Mouse (Mus musculus) adrenal gland, adult 8-10 months (tissue): Measurements from ENCODE around the gene Nupr1. TPM values are rescaled to one million over a fixed set of nuclear protein-coding genes. Genes with fewer than 3 reads are reported as not detected.
A peak's percentile ranks its signal among the peaks of the same experiment; 100 is the strongest.

Source experiments
- DNase-seq: peaks from one replicate; pipeline ENCODE4 v3.0.0; 2022
- total RNA-seq, 4 experiments: library from RNA; stranded (reverse); gene quantifications; 2 replicates each; pipeline ENCODE4 v1.2.4; 2022

Nupr1 gene
- total RNA-seq, result 10 to 100 TPM in 2 of 4 experiments, 1 to 10 TPM in 2; 7.9 to 17.5 (median 10.3) TPM

DNA sequence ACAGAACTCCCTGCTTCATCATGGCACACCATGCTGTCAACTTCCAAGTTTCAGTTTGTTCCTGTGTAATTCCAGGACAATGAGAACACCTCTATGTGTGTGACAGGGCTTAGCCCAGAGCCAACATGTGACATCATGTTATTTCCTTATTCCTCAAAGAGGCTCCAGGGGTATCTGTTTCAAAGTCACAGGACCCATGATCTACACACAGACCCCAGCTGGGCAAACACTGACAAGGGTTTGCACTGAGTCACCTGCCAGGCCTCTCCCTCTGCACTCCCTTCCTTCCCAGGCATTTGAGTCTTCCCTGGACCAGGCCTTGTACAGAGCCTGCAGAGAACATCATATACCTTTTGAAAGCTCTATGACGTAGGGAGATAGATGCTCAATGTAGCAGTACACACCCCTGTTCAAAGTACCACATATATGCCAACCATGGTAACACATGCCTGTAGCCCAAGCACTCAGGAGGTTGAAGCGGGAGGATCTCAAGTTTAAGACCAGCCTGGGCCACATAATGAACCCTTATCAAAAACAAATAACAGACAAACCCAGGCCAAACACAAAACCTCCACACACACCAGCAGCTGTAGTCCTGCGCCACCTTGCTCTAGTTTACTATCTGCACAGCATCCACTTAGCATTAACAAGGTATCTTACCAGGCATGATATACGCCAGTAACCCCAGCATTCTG, at the start of gene Nupr1:
Gene Nupr1, minus strand, starts transcription at position 38 of the 695 bp plus-strand sequence.
- DNase-seq, result no peak

DNA sequence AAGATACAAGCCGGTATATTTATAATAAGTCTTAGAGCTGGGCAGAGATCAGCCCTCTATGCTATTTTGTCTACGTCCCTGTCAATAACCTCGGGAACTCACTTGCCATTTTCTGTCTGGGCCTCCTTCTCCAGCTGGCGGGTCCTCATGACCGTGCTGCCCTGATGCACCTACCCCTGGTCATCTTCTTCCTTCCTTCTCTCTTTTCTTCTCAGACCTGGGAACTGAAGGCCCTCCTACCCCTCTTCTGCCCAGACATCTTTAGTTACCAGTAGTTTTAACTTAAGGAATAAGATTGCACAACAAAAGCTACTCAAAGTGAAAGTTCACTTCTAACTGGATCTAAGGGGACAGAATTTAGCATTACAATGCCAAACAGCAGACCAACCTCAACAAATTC, 49.0 kb upstream of the Nupr1 start:
- no peak for DNase-seq

DNA sequence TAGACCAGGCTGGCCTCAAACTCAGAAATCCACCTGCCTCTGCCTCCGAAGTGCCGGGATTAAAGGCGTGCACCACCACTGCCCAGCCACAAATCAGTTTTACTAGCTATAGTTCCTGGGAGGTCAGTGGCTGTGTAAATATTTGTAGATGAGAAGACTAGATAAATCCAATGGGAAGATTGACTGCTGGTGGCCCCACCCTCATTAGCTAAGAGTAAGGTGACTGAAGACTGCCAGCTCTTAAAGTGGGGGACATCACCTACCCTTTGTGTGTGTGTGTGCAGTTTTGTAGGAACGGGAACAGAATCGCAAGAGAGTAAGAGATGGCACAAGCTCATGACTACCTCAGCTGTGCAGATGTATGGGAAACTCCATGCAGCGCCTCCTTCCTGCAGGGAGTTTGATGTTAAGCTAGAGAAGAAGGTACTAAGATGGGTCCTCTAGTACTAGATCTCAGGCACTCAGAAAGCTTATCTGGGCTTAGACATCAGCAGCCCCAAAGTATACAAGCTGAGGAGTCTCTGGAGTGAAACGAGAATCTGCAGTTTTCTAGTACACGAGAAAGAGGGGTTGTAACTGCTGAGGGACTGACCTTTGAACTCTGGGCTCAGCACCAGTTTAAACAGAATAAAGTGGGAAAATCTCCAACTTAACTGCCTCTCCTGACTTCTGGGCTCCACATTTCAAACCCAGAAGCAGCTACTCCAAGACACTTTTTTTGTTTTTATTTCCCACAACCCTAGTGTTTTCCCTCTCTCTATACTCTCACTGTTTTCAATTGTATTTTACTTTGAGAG, 48.1 kb upstream of the Nupr1 start:
- DNase-seq, result no peak

DNA sequence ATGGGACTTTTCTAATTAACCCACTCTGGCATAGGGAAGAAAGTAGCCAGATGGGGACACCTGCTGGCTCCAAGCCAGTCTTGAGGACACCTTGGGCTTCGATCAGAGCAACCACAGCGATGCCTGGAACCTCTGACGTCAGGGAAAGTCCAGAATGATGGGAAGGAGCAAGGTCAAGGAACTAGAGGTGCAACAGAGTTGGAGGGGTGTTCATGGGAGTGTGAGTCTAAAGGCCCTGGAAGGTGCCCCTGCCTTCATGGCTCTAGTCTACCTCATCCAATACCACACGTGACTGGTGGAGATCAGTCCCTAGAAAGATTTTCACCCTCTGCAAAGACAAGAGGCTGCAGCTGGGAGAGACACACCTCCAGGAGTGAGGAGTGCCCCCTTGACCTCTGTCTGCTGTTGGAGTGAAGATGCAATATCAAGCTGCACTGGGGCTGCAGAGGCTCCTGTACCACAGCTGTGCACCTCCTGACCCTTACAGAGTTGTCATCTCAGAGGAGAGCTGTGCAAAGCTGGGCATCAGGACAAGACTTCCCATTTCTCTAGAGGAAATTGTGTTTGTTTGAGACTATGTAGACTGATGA, 46.1 kb upstream of the Nupr1 start:
- DNase-seq, result no peak

DNA sequence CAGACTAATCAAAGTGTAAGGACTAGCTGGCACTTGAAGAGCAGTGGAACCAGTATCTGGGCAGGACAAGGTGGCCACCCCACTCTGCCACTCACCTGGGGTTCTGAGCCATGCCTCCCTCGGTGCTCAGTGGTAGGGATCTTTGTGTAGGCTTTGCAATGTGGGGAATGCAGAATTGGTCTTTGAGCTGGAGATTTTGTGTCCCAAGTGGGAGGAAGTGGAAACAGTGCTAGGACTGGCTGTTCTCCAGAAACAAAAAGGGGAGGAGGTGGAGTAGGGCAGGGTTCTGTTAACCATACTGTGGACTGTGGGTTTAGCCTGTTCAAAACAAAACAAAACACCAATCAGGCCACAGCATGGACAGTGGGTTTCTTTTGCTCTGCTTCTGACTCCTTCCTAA, 45.5 kb upstream of the Nupr1 start, which contains the start of gene Sult1a1:
Gene Sult1a1, minus strand, starts transcription at position 226 of the 400 bp plus-strand sequence.
- no peak for DNase-seq

DNA sequence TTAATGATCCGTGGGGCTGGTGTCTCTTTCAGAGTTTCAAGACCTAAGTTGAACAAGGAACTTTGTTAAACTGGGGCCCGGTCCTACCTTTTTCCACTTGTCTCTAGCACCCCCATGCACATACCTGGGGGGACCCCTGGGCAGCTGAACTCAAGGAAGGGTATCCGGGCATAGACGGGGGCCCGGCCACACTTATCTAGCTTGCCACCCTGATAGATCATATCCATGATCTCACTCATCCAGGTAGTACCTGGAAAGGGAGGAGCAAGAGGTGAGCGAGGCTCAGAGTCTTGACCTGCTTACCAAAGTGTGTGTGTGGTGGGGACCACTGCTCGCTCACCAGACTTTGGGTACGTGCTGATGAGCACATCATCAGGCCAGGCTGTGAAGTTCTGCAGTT, 44.4 kb upstream of the Nupr1 start:
- no peak for DNase-seq

DNA sequence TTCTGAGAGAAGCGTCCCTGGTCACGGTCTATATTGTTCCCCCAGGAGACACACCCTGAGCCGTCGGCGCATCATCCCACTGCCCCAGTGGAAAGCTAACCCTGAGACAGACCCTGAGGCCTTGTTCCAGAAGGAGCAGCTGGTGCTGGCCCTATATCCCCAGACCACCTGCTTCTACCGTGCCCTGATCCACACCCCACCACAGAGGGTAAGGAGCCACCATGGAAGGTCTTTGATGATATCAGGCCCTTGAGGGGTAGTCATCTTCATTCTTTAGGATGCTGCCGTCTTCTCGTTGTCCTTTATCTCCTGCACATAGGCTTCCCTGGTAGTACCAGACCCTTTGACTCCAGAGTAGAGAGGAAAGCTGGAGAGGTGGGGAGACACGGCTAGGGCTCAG, 41.5 kb upstream of the Nupr1 start:
- DNase-seq, result no peak

DNA sequence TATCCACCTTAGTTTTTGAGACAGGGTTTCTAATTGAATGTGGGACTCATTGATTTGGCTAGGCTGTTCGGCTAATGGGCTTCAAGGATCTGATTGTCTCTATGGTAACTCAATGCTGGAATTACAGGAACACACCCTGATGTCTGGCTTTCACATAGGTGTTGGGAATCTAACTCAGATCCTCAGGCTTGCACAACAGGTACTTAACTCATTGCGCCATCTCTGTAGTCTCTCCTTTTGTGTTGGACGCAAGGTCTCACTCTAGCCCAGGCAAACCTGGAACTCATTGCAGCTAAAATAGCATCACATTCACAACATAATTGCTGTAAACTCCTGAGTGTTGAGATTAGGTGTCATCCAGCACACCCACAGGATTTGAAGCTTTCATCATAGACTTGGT, 39.5 kb upstream of the Nupr1 start:
- DNase-seq, result no peak

DNA sequence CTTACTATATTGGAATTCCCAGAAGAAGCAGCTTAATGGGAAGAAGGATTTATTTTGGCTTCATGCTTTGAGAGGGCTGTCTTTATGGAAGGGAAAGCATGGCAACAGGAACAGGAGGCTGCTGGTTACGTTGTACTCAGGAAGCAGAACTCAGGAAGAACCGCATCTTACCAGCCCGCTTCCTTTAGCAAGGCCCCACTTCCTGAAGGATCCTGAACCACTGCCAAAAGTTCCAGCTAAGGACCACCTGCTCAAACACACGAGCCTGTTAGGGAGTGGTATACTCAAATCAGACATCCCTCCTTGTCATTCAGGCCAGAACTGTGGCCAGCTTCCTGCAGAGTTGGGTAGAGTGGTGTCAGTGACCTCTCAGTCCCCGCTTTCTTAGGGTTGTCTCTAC, 37.8 kb upstream of the Nupr1 start:
- no peak for DNase-seq

DNA sequence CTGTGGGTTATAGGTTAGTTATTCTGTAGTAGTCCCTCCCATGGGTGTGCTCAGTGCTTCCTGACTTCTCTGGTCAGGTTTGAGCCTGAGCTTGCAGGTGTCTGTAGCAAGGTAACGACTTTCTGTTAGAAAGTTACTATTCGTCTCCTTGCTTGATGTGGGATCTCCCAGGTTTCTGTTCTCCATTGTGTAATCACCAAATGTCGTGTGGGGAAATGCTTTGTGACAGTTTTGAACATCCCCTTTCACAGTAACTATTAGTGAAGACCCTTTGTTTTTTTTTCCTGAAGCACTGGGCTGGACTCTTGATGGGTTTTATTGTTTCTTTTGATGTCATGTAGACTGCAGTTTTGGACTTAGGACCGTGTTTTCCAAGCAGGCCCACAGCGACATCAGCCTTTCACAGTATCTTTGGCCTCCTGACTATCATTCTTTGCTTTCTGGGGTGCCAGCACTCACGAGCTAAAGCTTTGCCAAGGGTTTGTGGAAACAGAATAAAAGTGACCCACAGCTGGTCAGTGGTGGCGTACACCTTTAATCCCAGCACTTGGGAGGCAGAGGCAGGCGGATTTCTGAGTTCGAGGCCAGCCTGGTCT, 36.9 kb upstream of the Nupr1 start:
- no peak for DNase-seq

DNA sequence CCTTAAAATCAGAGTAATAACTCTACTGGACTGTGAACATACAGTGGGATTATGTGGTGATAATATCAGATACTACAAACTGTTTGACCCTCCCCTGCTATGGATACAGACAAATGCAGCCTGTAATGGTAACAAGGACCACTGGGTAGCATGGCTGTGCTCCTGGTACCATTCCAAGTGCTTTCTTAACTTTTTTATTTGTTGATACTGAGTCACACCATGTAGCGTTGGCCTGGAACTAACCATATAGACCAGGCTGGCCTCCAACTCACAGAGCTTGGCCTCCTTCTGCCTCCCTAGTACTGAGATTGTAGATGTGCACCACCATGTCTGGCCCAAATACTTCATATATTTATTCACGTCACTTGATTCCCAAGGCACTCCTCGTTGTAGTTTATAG, 34.6 kb upstream of the Nupr1 start:
- peak; percentile 39 for DNase-seq

DNA sequence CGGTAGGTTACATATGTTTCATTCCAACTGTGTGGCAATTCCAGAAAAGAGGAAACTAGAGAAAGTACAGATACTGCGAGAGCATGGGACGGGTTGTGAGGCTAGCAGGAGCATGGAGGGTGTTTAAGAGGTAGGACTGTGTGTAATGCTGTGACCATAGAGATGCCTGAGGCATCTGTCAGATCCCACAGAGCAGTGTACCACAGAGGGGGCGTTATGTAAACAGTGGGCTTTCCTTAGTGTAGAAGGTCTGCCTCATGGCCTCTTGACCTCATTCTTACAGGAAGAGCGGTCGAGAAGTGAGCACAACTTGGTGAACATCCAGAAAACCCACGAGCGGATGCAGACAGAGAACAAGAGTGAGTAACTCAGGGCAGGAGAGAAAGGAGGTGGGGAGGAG, 33.0 kb upstream of the Nupr1 start:
- no peak for DNase-seq

DNA sequence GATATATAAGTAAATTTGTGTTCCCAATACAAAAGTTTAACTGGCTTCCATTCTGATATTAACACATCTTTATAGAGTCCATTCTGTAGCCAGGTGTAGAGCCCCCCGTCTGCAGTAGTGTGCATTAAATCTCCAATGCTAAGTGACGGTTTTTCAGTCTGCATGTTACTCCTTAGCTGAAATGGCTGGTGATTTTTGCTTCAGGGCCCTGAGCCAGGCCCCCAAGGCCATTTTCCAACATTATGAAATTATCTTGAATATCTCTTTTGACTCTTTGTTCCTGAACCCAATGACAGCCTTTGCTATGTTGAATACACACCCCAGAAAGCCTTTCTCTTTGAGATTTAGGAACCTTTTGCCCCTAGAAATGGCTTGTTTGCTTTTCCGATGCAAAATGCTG, 29.1 kb upstream of the Nupr1 start:
- no peak for DNase-seq

DNA sequence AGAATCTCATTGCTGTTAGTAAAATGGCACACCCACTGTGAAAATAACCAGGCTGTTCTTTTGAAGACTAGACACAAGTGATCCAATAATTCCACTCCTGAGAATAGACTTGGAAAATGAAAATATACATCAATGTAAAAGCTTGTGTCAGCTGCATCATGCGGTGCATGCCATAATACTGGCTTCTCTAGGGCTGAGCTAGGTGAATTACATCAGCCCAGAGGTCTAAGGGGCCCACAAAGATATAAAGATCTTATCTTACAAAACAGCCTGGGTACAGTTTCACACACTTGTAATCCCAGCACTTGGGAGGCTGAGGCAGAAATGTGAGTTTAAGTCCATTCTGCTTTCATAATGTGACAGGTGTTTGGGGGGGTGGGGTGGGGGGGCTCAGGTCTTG, 26.9 kb upstream of the Nupr1 start:
- no peak for DNase-seq

DNA sequence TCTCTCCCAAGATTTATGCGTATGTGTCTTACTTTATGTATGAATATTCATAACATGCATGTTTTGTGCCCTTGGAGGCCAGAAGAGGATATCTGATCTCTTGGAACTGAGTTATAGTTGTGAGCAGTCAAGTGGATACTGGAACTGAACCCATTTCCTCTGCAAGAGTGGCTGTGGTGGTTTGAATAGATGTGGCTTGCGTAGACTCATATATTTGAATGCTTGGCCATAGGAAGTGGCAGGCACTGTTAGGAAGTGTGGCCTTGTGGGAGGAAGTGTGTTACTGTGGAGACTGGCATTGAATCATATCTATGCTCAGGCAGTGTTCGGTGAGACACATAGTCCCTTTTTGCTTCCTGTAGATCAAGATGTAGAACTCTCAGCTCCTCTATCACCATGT, 25.0 kb upstream of the Nupr1 start:
- no peak for DNase-seq

DNA sequence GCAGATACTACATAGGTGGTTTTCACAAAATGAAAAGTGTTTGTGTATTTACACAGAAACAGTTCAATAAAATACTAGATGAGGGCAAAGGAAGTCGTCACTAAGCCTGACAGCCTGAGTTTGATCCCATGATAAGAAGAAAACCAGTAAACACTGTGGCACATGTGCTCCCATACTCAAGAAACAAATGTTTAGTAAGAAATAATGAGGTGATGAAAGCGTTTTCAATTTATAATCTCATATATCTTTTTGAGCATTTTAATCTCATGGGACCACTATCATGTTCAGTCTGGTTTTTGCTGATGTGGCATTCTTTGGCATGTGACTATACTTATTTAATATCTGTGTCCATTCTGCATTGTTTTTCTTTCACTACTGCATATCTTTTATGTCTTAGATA, 23.3 kb upstream of the Nupr1 start:
- no peak for DNase-seq

DNA sequence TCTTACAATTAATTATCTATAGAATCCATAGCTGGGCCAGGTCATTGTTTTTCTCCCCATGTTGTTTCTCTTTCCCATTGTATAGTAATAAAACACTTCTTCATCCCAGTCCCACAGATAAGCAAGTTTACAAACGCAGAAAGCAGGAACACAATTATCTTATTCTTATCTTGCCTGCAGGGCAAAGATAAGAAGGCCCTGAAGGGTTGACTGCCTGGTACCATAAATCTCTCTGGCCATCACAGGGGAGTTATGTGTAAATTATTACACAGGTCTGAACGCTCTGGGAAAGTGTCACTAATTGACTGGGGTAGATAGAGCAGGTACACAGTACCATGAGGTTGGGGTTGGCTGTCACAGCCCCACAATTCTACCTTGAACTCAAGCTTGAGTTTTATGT, 20.2 kb upstream of the Nupr1 start:
- no peak for DNase-seq

DNA sequence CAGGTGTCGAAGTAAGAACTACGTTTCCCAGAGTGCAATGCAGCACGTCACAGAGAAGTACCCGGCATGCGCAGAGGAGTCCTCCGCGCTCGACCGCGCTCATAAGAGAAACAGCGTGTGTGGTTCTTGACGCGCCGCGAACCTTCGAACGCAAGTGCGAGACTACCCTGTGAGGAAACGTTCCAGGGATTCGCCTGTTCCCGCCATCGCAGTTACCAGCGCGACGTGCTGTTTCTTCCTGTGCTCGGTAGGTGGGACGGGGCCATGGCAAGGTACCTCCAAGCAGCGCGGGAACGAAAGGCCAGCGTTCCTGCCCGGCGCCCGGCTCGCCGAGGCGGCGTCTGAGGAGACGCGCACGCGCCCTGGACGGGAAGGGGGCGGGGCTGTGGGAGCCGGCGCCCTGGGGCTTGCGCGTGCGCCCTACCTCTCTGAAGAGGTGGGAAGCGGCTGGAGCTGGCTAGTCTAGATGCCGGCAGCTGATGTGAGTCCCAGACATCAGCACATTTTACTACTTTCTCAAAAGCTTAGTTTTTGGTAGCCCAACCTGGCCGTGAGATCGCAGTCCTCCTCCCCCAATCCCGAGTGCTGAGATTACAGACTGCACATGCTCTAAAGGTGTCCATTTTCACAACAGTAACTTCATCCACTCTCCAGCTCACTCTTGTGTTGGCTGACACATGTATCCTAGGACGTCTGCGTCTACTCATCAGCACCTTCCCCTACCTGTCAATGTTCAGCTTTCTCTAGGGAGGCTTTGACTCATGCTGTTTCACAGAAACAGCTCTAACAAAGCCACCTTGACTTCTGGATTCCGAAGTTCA, 18.8 kb upstream of the Nupr1 start, which contains the start of gene Sgf29:
Gene Sgf29, plus strand, starts transcription at position 79 of the 821 bp plus-strand sequence.
- peak; percentile 88 for DNase-seq

DNA sequence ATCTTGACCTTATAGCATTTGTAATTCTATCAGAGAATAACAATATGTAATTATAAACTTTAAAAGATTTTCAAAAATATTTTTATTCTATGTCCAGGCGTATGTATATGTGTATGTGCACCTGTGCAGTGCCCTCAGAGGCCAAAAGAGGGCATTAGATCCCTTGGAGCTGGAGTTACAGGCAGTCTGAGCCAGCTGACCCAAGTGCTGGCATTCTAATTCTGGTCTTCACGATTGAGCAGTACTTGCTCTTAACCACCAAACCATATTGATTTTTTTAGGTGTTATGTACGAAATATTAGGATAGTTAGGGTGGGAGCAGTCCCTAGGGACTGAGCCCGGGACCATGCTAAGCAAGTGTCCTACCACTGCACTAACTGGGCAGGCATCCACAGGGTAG, 17.8 kb upstream of the Nupr1 start:
- DNase-seq, result no peak

DNA sequence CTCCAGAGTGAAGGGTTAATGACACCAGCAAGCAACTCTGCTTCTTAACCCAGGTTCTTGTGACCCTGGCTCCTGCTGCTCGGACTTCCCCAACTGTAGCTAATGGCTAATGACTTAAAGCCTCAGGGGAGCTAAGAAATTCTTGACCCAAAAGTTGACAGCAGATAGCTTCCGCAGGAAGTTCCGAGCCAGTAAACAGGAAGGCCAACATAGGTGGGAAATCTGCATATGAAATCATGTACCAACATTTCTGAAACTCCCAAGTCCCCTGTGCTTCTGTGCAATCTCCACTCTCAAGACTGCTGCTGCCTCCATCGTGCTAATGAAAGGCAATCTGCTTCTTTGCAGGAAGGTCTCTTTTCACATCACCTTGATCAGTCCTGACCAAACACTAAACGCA, 15.0 kb upstream of the Nupr1 start:
- no peak for DNase-seq

DNA sequence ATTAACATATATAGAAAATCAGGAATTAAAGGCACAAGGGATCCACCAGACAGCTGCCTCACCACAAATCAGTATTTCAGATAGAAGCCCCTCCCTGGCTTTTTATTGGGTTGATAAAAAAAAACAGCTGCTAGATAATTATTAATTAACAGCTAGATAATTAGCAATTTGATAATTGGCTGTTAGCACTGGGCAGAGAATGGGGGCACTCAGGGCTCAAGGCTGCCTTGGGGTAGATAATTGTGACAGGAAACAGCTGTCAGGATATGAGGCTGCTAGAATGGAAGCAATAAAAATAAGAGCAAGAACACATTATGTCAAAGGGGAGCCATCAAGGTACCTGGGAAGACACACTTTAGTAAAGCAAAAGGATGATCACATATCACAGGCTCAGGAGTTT, 14.3 kb upstream of the Nupr1 start:
- no peak for DNase-seq

DNA sequence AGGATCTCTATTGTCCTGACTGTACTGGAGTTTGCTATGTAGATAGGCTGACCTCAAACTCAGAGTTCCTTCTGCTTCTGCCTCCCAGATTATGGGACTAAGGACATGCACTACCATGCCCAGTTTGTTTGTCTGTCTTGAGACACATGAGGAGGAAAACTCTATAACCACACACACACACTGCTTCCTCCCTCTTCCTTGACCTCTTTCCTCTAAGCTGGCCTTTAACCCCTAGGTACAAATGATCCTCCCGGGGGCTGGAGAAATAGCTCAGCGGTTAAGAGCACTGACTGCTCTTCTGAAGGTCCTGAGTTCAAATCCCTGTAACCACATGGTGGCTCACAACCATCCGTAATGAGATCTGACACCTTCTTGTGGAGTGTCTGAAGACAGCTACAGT, 13.7 kb upstream of the Nupr1 start:
- DNase-seq, result no peak
